ENCODE assay signal across 12 mouse cellular contexts in genomic region chr14:124180265-124180664, GRCm38 (mm10).
"Had no signal": no experiment of that assay in that cellular context is flagged by ENCODE, and none has a peak within 500 bp of the region (broad histone marks: within the 10 kb centered on the region; RNA-seq: fewer than 3 reads in every experiment).

No protein-coding gene starts in this region.

- DNase-seq: retina, postnatal 1 day; right cerebral cortex, adult 18-20 months; right cerebral cortex, postnatal 14 days; right cerebral cortex, postnatal 25 days; right cerebral cortex, postnatal 4 days; spleen, adult 18-20 months; thymus, adult 18-20 months; thymus, adult 2 months; thymus, postnatal 14 days; thymus, postnatal 25 days; thymus, postnatal 36 days; thymus, postnatal 4 days had no signal
